Mouse (Mus musculus) limb, embryonic 15.5 days (tissue): ENCODE data around the gene Mtg2. TPM values are rescaled to one million over a fixed set of nuclear protein-coding genes. Genes with fewer than 3 reads are reported as not detected.

Experiments used
- ATAC-seq: fragments of 200-750 bp; cut with Nextera tagmentation; 2 replicates; pipeline ENCODE4 v1.8.0; 2017; ENCODE audit warnings: low read depth, moderate TSS enrichment; ENCODE audit not compliant: insufficient number of reproducible peaks, low FRiP score, low TSS enrichment
- H3K27ac ChIP-seq: fragments of 300-500 bp; sonication (generic); 2 replicates; pipeline ENCODE4 v1.5.1; 2015; ENCODE audit warnings: moderate library complexity, mild to moderate bottlenecking, inconsistent platforms
- H3K27me3 ChIP-seq: fragments of 300-500 bp; sonication (generic); 2 replicates; pipeline ENCODE4 v1.6.1; 2015; ENCODE audit warnings: inconsistent platforms
- H3K36me3 ChIP-seq: fragments of 300-500 bp; sonication (generic); 2 replicates; pipeline ENCODE4 v1.6.1; 2015; ENCODE audit warnings: inconsistent platforms
- H3K4me1 ChIP-seq: fragments of 300-500 bp; sonication (generic); 2 replicates; pipeline ENCODE4 v1.6.1; 2015; ENCODE audit warnings: inconsistent platforms
- H3K4me2 ChIP-seq: fragments of 300-500 bp; sonication (generic); 2 replicates; pipeline ENCODE4 v1.6.1; 2015; ENCODE audit warnings: mild to moderate bottlenecking, inconsistent platforms
- H3K4me3 ChIP-seq: fragments of 300-500 bp; sonication (generic); 2 replicates; pipeline ENCODE4 v1.5.1; 2015; ENCODE audit warnings: mild to moderate bottlenecking, inconsistent platforms
- H3K9ac ChIP-seq: fragments of 300-500 bp; sonication (generic); 2 replicates; pipeline ENCODE4 v1.6.1; 2015; ENCODE audit warnings: inconsistent platforms
- H3K9me3 ChIP-seq: fragments of 300-500 bp; sonication (generic); 2 replicates; pipeline ENCODE4 v1.6.1; 2016; ENCODE audit warnings: inconsistent platforms
- whole genome bisulfite sequencing: fragments of 180-500 bp; shearing (Covaris S2); methylation state at CpG from one replicate; pipeline ENCODE4 v1.1.7; 2015; 5-methylcytosine and 5-hydroxymethylcytosine counted together
- polyA plus RNA-seq: library from polyadenylated mRNA; unstranded; fragments of >200 nt; fragmentation: Nextera tagmentation; extraction: Ambion mirVana; gene quantifications from 2 replicates; pipeline ENCODE4 v1.2.1, GENCODE M21; 2015

The Mtg2 gene
- 22.9 and 25.0 TPM in 2 replicates for polyA plus RNA-seq

DNA sequence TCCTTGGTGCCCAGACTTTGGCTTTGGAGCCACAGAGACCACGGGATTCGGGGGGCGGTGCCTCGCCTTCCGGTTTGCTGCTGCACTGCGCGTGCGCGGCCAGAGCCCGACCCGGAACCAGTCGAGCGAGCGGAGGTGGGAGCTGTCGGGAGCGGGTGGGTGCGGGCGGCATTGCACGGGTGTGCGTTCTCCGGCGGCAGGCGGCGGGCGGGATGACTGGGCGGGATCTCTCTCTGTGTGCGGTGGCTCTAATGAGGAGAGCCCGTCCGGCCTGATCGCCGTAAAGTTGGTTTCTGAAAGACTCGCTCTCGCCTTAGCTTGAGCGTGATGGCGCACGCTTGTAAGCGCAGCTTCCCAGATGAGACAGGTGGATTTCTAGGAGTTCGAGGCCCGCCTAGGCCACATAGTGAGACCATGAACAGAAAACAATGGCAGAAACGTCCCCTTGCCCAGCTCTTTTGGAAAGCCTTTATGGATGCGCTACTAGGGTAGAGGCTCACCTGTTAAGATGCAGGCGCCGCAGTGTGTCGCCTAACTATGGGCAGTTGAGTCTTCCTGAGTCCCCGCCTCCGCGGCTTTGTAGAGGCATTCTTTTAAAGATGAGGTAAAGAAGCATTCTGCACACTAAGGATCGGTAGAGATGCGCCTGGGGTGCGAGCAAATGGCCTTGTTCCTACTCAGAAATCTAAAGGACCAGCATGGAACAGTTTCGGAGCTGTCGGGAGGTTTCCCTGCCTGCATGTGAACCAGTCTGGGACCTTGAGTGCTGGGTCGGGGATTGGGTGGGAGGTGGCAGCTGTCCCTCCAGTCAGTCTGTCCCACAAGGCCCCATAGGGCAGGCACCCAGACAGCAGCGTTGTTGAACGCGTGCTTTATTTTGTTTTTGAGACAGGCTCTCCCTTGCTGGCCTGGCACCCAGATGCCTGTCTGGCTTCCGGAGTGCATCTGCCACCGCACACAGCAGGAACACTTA is at the start of gene Mtg2:
Gene Mtg2, plus strand, starts transcription at position 108 of the 973 bp plus-strand sequence.
- WGBS, result 4% methylated on average over 58 of the region's 58 CpGs
- H3K9ac ChIP-seq, result peak within 1 kb of the TSS; percentile 60

DNA sequence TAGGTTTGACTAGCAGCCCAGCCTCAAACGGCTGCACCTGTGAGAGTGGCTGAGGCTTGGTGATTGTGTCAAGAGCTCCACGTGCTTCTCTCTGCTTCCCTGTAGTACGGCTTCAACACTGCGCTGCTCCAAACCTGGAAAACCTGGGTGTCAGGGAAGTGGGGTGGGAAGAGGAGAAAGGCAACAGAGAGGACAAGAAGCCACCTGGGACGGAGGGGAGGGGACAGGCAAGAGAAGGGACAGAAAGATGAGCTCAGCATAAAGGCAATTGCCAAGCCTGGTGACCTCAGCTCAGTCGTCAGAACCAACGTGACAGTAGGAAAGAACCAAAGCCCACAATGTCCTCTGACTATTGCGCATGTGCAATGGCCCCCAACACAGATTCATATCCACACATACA is 49.5 kb upstream of the Mtg2 start:
- Histone ChIP-seq H3K4me3 (no peak overlapping the region), H3K27me3 (peaks cover 32% of the 10 kb centered on the region; the same call in 1 of the 2 replicates), H3K9me3 (no peaks in the 10 kb centered on the region), H3K4me1 (peaks cover 27% of the 10 kb centered on the region), H3K36me3 (no peaks in the 10 kb centered on the region), H3K4me2 (no peak overlapping the region), H3K27ac (no peak overlapping the region), H3K9ac (no peak overlapping the region)
- 75% methylated on average over 8 of the region's 8 CpGs for whole genome bisulfite sequencing
- no peak for ATAC-seq

More for the DNA sequence above, at the start of gene Mtg2:
- H3K27me3 ChIP-seq, result no peaks in the 10 kb centered on the region
- peaks cover 23% of the 10 kb centered on the region for H3K36me3 ChIP-seq
- peak; percentile 89 for ATAC-seq
- peak within 1 kb of the TSS; percentile 68 for H3K4me3 ChIP-seq
- peak within 1 kb of the TSS; percentile 82 for H3K27ac ChIP-seq
- peak within 1 kb of the TSS; percentile 82 for H3K4me2 ChIP-seq
- H3K9me3 ChIP-seq, result no peaks in the 10 kb centered on the region
- peaks cover 10% of the 10 kb centered on the region for H3K4me1 ChIP-seq

DNA sequence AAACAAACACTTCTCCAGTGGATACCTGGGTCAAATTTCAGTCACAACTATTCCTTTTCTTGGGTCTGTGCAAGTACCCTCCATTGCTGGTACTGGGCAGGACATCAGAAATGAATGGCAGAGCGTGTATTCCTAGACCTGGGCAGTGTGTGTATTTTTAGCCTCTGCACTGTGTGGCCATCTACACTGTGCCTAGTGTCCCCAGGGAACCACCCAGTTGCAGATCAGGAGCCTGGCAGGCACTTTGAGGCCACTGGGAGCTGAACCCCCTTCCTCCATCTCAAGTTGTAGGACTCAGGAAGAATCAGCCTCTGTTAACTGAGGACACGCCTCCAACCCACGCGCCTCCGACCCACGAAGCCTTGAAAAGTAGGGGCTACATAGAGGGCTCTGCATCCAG is 47.6 kb upstream of the Mtg2 start:
- no peak overlapping the region for H3K4me3 ChIP-seq
- WGBS, result 52% methylated on average over 6 of the region's 6 CpGs

DNA sequence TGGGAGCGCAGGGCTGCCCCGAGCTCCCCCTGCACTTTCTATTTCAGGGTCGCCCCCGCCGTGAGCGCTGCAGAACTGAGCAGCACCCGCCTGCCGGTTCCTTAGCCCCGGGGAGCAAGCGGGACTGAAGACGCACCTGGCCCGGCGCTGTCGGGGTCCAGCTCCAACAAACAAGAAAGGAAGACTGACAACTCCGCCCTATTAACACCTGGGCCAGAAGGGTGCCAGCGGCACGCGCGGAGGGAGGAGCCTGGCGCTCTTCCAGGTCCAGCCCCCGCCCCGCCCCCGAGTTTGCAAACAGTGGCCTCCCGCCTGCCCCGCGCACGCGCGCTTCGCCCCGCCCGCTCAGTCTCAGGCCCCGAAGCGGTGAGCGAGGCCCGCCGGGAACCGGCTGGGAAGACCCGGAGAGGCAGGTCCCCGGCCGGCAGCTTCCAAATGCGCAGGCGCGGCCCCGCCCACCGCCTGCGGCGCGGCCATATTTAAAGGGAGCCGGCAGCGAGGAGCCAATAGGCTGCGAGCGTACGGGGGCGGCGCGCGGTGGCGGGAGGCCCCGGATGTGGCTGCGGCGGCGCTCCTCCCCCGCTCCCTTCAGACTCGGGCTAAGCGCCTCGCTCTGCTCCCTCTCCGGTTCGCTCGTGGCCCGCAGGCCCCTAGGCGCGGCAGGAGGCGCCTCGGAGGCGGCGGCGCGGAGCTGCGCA is 45.8 kb upstream of the Mtg2 start, which contains the start of gene Lsm14b:
Gene Lsm14b, plus strand, starts transcription at position 587 of the 698 bp plus-strand sequence.
- Histone ChIP-seq H3K36me3 (peaks cover 20% of the 10 kb centered on the region), H3K27me3 (peaks cover 29% of the 10 kb centered on the region; the same call in 1 of the 2 replicates), H3K9me3 (no peaks in the 10 kb centered on the region), H3K4me2 (peak within 1 kb of the TSS; percentile 93), H3K9ac (peak within 1 kb of the TSS; percentile 84), H3K4me3 (peak within 1 kb of the TSS; percentile 94), H3K27ac (peak within 1 kb of the TSS; percentile 94), H3K4me1 (peaks cover 32% of the 10 kb centered on the region)
- WGBS, result under 1% methylated on average over 71 of the region's 80 CpGs
- peak; percentile 93 for ATAC-seq

More for the DNA sequence above, 47.6 kb upstream of the Mtg2 start:
- no peak overlapping the region for H3K27ac ChIP-seq
- ATAC-seq, result no peak
- peaks cover 2% of the 10 kb centered on the region for H3K36me3 ChIP-seq
- H3K4me2 ChIP-seq, result no peak overlapping the region
- H3K9me3 ChIP-seq, result no peaks in the 10 kb centered on the region
- H3K27me3 ChIP-seq, result peaks cover 32% of the 10 kb centered on the region; the same call in 1 of the 2 replicates
- peaks cover 34% of the 10 kb centered on the region for H3K4me1 ChIP-seq
- H3K9ac ChIP-seq, result no peak overlapping the region

DNA sequence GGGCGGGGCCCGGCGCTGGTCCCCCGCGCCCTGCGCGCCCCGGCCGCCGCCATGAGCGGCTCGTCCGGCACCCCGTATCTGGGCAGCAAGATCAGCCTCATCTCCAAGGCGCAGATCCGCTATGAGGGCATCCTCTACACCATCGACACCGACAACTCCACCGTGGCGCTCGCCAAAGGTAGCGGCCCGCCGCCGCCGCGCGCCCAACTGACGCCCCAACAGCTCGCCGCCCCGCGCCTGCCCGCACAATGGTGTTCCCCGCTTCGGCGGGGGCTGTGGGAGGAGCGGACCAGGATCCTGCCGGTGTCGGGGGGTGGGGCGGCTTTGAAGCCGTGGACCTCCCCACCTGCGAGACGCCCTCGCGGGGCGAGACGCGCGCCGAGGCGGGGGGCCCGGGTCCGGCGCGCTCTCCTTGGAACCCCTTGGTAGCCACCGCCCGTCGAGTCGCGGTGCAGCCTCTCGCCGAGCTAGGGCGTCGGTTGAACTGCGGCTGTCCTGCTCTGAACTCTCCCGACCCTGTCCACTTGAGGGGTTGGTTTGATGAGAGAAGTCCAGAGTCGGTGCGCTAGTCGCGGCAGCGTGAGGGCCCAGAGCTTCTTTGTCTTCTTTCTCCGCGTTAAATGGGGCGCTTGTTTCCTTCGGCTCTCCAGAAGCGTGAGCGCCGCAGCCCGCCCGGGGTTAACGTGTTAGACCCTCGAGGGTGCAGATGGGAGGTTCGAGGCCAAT is 45.1 kb upstream of the Mtg2 start:
- Histone ChIP-seq H3K4me3 (peak overlapping the region; percentile 94), H3K27ac (peak overlapping the region; percentile 94), H3K9me3 (no peaks in the 10 kb centered on the region), H3K36me3 (peaks cover 27% of the 10 kb centered on the region), H3K27me3 (peaks cover 24% of the 10 kb centered on the region; the same call in 1 of the 2 replicates), H3K9ac (peak overlapping the region; percentile 84), H3K4me2 (peak overlapping the region; percentile 93), H3K4me1 (peaks cover 32% of the 10 kb centered on the region)
- WGBS, result under 1% methylated on average over 84 of the region's 84 CpGs
- peak; percentile 3; the same call in 1 of the 2 replicates for ATAC-seq

DNA sequence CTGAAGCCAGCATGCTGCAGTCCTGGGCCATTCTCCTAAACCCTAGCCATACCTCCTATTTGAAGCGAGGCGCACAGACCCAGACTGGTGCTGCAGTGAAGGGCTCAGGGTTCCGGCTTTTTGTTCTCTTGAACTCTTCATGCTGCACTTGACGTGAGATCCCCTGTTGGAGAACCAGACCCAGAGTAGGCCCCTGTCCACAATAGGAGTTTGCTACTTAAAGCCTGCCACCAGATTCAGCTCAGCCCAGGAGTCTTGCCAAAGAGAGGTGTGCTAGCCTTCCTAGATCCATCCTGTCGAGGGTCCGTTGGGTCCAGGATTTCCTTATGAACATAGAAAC is 44.6 kb upstream of the Mtg2 start:
- WGBS, result 6% methylated on average over 6 of the region's 6 CpGs
- peak overlapping the region; percentile 94; the same call in 1 of the 2 replicates for H3K27ac ChIP-seq

DNA sequence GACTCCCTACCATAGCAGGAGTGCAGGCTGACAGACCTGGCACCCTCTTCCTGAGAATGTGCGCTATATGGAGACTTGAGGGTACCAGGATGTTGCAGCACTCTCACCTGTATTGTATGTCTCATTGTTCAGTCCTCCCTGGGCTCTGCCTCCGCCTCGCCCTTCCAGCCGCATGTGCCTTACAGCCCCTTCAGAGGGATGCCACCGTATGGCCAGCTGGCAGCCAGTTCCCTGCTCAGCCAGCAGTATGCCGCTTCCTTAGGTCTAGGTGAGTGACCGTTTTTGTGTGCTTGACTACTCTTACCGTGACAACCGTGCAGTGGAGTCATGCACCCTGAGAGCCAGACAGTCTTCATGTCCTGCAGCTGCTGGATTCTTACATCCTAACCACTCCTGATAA is 42.6 kb upstream of the Mtg2 start:
- Histone ChIP-seq H3K4me3 (0 out of 2 replicates have a peak overlapping the region, but pooled peaks have one; percentile 94), H3K36me3 (peaks cover 52% of the 10 kb centered on the region), H3K9ac (no peak overlapping the region), H3K4me2 (peak overlapping the region; percentile 93; the same call in 1 of the 2 replicates), H3K27ac (no peak overlapping the region), H3K9me3 (no peaks in the 10 kb centered on the region), H3K4me1 (peaks cover 34% of the 10 kb centered on the region), H3K27me3 (peaks cover 7% of the 10 kb centered on the region; the same call in 1 of the 2 replicates)
- WGBS, result 69% methylated on average over 9 of the region's 9 CpGs
- ATAC-seq, result no peak

More for the DNA sequence above, 44.6 kb upstream of the Mtg2 start:
- ATAC-seq, result no peak
- peaks cover 32% of the 10 kb centered on the region for H3K36me3 ChIP-seq
- peak overlapping the region; percentile 84 for H3K9ac ChIP-seq
- H3K4me3 ChIP-seq, result peak overlapping the region; percentile 94
- peaks cover 20% of the 10 kb centered on the region; the same call in 1 of the 2 replicates for H3K27me3 ChIP-seq
- peaks cover 32% of the 10 kb centered on the region for H3K4me1 ChIP-seq
- H3K4me2 ChIP-seq, result peak overlapping the region; percentile 93
- no peaks in the 10 kb centered on the region for H3K9me3 ChIP-seq

DNA sequence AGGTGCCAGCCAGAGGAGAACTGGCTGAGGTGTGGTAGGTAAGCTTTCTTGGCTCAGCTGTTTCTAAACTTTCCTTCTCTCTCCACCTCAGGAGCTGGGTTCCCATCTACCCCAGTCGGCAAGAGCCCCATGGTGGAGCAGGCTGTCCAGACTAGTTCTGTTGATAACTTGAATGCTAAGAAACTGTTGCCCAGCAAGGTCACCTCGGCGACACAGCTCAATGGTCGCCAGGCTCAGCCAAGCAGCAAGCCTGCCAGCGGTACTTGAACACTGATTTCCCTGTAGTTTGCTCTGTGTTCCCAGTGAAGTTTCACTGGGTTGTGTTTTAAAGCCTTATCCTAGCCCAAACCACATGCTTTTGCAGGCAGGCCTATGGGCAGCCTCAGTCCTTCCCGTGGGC is 39.1 kb upstream of the Mtg2 start:
- Histone ChIP-seq H3K4me2 (no peak overlapping the region), H3K9ac (no peak overlapping the region), H3K27me3 (no peaks in the 10 kb centered on the region), H3K9me3 (no peaks in the 10 kb centered on the region), H3K27ac (no peak overlapping the region), H3K36me3 (peaks cover 81% of the 10 kb centered on the region), H3K4me3 (no peak overlapping the region), H3K4me1 (peaks cover 23% of the 10 kb centered on the region)
- 92% methylated on average over 6 of the region's 6 CpGs for WGBS
- no peak for ATAC-seq

DNA sequence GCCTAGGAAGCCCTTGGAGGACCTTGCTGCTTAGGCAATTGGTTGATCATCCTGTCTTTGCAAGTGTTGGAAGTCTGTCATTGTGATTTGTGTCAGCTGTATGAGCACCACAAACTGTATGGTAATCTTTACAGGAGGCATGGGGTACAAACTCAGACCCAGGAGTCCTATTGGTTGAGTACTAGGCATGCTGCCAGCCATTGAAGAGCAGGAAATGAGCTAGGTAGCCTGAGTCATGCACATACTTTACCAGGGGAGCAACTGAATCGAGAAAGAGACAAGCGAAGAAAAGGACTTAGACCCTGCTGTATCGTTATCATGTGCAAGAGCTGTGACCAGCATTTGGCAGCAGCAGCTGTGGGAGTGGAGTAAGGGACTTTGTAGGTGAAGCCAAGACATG is 37.5 kb upstream of the Mtg2 start:
- WGBS, result 45% methylated on average over 3 of the region's 3 CpGs
- Histone ChIP-seq H3K9me3 (no peaks in the 10 kb centered on the region), H3K36me3 (peaks cover 94% of the 10 kb centered on the region), H3K4me3 (no peak overlapping the region), H3K27me3 (no peaks in the 10 kb centered on the region), H3K9ac (no peak overlapping the region), H3K4me1 (peaks cover 6% of the 10 kb centered on the region), H3K4me2 (no peak overlapping the region), H3K27ac (no peak overlapping the region)
- no peak for ATAC-seq

DNA sequence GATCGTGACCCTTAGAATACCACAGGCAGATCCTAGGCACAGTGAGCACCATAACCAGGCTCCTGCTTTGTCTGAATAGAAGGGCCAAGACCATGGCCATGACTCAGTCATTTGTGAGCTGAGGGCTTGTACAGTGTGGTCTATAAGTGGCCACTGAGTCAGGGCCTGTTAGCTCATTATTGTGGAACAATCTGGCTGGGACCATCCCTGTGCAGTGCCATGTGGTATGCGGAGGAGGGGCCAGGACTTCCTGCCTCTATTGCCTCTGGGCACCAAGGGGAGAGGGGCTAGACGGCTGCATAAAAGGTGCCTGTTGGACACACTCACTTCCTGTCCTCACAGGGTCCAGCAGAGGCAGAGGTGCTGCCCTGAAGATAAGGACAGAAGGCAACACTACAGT is 36.4 kb upstream of the Mtg2 start:
- Histone ChIP-seq H3K4me2 (no peak overlapping the region), H3K9ac (no peak overlapping the region), H3K36me3 (peaks cover 94% of the 10 kb centered on the region), H3K9me3 (no peaks in the 10 kb centered on the region), H3K4me1 (0 out of 2 replicates have a peak, but pooled peaks cover 4% of the 10 kb centered on the region), H3K27ac (no peak overlapping the region), H3K4me3 (no peak overlapping the region), H3K27me3 (no peaks in the 10 kb centered on the region)
- ATAC-seq, result peak; percentile 49; the same call in 1 of the 2 replicates
- 40% methylated on average over 3 of the region's 3 CpGs for WGBS

DNA sequence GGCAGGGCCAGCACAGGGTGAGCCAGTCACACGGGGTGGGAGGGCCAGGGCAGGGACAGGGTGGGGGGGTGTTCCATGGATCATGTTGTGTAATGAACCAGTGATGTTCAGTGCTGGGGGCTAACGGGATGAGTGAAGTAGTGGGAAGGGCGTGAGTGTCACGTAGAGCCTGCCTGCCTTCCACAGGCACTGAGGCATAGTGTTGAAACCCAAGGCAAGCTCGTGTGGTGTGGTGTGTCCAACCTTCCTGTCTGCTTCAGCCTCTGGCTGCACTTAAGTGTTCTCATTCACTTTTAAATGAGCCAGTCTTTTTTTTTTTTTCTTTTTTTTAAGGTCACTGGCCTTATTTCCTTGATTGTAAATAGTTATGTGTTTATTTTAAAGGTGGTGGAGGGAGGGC is 35.6 kb upstream of the Mtg2 start:
- Histone ChIP-seq H3K36me3 (peaks cover 94% of the 10 kb centered on the region), H3K9me3 (no peaks in the 10 kb centered on the region), H3K4me1 (0 out of 2 replicates have a peak, but pooled peaks cover 4% of the 10 kb centered on the region), H3K27me3 (no peaks in the 10 kb centered on the region), H3K9ac (no peak overlapping the region), H3K4me2 (no peak overlapping the region), H3K4me3 (no peak overlapping the region), H3K27ac (no peak overlapping the region; the same call in 1 of the 2 replicates)
- WGBS, result 31% methylated on average over 5 of the region's 5 CpGs
- ATAC-seq, result no peak
